Mouse (Mus musculus) liver, embryonic 14.5 days (tissue): ENCODE results near the gene Homer2.

Source experiments
- CTCF ChIP-seq: IDR thresholded peaks from 2 replicates; pipeline ENCODE4 v1.5.1; 2016; ENCODE audit warnings: antibody characterized with exemption, low read depth, control low read depth
- EP300 ChIP-seq: IDR thresholded peaks from 2 replicates; pipeline ENCODE4 v1.6.1; 2016; ENCODE audit warnings: antibody characterized with exemption, low read depth

DNA sequence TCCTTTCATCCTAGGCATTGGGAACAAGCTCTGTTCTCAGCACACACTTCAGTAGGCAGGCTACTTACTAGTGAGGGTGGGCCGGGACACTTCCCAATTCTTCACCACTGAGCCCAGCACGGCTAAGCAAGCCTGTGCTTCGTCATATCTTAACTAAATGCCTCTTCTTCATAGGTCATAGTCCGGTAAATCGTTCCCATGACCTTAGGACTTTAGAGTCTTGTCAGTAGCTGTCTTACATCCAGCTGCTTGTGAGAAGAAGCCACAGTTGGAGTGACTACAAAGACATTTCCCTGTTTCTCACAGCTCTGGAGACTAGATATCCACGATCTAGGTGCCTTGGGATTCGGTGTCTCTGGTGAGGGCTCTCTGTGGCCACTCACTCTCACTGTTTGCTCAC, 122.0 kb downstream of the Homer2 start:
- no peak for TF ChIP-seq EP300
- no peak for TF ChIP-seq CTCF
